Mouse (Mus musculus): ENCODE data around the gene Paox. TPM values are rescaled to one million over a fixed set of nuclear protein-coding genes. Genes with fewer than 3 reads are reported as not detected.

The Paox gene
- total RNA-seq, 2 experiments from 2014 or later = 3.0 to 3.4 TPM

- no peak for DNase-seq
These were observed 57.3 kb downstream of the Paox start, which contains the start of gene Olfr523 for GRCm38 (mm10) chr7:140172936-140173335. TSS of gene Olfr523 (plus strand) at chr7:140173217.

- DNase-seq = no peak
These were observed 63.6 kb downstream of the Paox start for GRCm38 (mm10) chr7:140179176-140179575.

DNA sequence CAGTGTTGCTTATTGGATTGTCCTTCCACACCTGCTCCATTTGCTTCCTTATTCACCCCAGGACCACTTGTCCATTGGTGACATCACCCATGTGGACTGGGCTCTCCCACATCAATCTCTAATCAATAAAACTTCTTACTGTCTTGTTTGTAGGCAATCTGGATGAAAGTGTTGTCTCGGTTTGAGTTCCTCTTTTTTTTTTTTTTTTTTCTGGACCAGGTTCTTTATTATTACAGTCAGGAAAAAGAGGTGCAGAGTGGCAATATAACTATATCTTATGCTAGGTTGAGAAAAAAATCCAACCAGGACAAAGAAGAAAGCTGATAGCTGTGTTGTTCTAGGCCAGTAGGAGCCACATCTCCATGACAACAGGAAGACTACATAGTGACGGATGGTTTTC, 65.1 kb downstream of the Paox start:
- no peak for DNase-seq

DNA sequence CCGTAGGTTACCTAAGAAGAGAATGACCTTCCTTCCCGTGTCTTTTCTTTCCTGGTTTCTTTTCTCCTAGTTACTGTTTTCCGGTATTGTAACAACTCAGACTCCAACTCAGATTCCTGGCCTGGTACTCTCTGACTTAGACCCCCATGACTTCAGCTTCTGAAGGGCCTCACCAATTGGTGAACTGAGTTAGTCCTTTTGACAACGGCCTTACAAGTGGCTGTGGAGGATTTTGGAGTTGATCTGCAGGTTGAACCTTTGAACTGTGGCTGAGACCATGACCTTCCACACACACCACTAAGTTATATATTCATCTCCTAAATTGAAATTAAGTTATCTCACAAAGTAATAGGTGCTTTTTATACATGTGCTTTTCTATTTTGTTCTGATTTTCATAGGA, 68.6 kb downstream of the Paox start:
- no peak for DNase-seq

Other genes with a start within 250 kb of the Paox start
- 10 to 100 TPM; 87.3 to 88.1 TPM for gene Kndc1, start 221.1 kb upstream of the Paox start, total RNA-seq (2021)
- not detected for gene Utf1, start 172.0 kb upstream of the Paox start, total RNA-seq (2021)
- gene 6430531B16Rik, start 137.0 kb upstream of the Paox start, total RNA-seq (2021) = under 1 TPM; 0.72 to 0.78 TPM
- 1 to 10 TPM; 5.7 to 6.9 TPM for gene Adam8, start 123.2 kb upstream of the Paox start, total RNA-seq (2021)
- gene Zfp511, start 79.4 kb upstream of the Paox start, total RNA-seq (2021) = 10 to 100 TPM; 23.7 to 30.7 TPM
- gene Tubgcp2, start 79.1 kb upstream of the Paox start, total RNA-seq (2021) = 10 to 100 TPM; 34.8 to 36.3 TPM
- under 1 TPM in 1 of 2 experiments, not detected in 1; 0.18 TPM for gene Msx3, start 66.7 kb upstream of the Paox start, total RNA-seq (2021)
- 100 to 1,000 TPM; 242 to 255 TPM for gene Caly, start 33.3 kb upstream of the Paox start, total RNA-seq (2021)
- not detected for gene Prap1, start 22.4 kb upstream of the Paox start, total RNA-seq (2021)
- gene Fuom, start 13.4 kb upstream of the Paox start, total RNA-seq (2021) = 10 to 100 TPM; 47.0 to 50.7 TPM
- 10 to 100 TPM; 60.2 to 61.0 TPM for gene Echs1, start 677 bp downstream of the Paox start, total RNA-seq (2021)
- 10 to 100 TPM; 23.0 to 27.3 TPM for gene Mtg1, start 21.8 kb downstream of the Paox start, total RNA-seq (2021)
- gene Sprn, start 39.1 kb downstream of the Paox start, total RNA-seq (2021) = 100 to 1,000 TPM; 165 to 170 TPM
- not detected for gene Olfr522, start 49.0 kb downstream of the Paox start, total RNA-seq (2021)
- under 1 TPM; 0.10 to 0.18 TPM for gene Olfr523, start 57.4 kb downstream of the Paox start, total RNA-seq (2021)
- not detected for gene Olfr524, start 90.2 kb downstream of the Paox start, total RNA-seq (2021)
- under 1 TPM; 0.43 to 0.70 TPM for gene Cd163l1, start 102.5 kb downstream of the Paox start, total RNA-seq (2021)
- under 1 TPM; 0.17 to 0.18 TPM for gene 5830411N06Rik, start 131.5 kb downstream of the Paox start, total RNA-seq (2021)
- gene Olfr525, start 205.1 kb downstream of the Paox start, total RNA-seq (2021) = not detected
- not detected for gene Olfr527, start 218.2 kb downstream of the Paox start, total RNA-seq (2021)
- not detected for gene Olfr60, start 245.9 kb downstream of the Paox start, total RNA-seq (2021)

Measured in layer of hippocampus, postnatal 36 days (tissue).